Mouse (Mus musculus): ENCODE measurements around the gene Casp9.

- TF ChIP-seq POLR2A (IDR thresholded peaks at IDR 0.05; ENCODE audit: insufficient read length, low read depth), result no peak
- TF ChIP-seq TCF3 (IDR thresholded peaks at IDR 0.05; ENCODE audit: insufficient read length, low read depth), result no peak
- TF ChIP-seq TCF12 (IDR thresholded peaks at IDR 0.05; ENCODE audit: insufficient read depth, poor library complexity, severe bottlenecking), result no peak
- TF ChIP-seq CEBPB (IDR thresholded peaks at IDR 0.05; ENCODE audit: insufficient read depth, poor library complexity, severe bottlenecking), result no peak
- no peak for TF ChIP-seq REST (IDR thresholded peaks at IDR 0.05; ENCODE audit: insufficient read depth, insufficient read length)
- no peak for TF ChIP-seq USF1 (IDR thresholded peaks at IDR 0.05; ENCODE audit: low read depth)
Measured at GRCm38 (mm10) chr4:141789564-141790218, 3.7 kb upstream of the Casp9 start.
